24 mouse cellular contexts compared by ENCODE assay signal in the genomic region with DNA sequence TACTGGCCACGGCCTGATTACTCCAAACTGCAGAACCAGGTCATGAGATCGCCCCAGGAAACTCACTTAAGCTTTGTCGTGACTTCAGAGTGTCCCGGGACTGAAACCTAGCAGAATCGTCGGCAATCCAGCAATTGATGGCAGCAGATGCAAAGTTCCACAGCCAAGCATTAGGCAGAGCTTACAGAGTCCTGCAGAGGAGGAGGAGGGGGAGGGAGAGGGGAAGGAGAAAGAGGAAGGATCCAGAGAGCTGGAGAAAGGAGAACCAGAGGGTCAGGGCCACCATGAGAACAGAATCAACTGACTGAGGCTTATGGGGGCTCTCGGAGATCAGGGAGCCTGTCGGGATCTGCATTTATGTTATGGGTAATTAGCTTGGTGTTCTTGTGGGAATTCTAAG.
"Had no signal": no experiment of that assay in that cellular context is flagged by ENCODE, and none has a peak within 500 bp of the region (broad histone marks: within the 10 kb centered on the region; RNA-seq: fewer than 3 reads in every experiment).

No protein-coding gene starts in this region.

- H3K36me3 ChIP-seq: heart, embryonic 10.5 days; intestine, embryonic 15.5 days; limb, embryonic 10.5 days; limb, embryonic 12.5 days had no signal

- H3K9ac ChIP-seq: heart, embryonic 12.5 days; hindbrain, embryonic 14.5 days; intestine, embryonic 15.5 days; limb, embryonic 12.5 days; liver, embryonic 14.5 days had no signal

- H3K4me1 ChIP-seq: heart, embryonic 10.5 days; heart, embryonic 12.5 days; intestine, embryonic 15.5 days; limb, embryonic 10.5 days; limb, embryonic 12.5 days had no signal

- ATAC-seq: hindbrain, embryonic 16.5 days; inflammation-experienced regulatory T-cells, adult 6 months; intestine, embryonic 15.5 days; intestine, postnatal 0 days had no signal

- H3K4me3 ChIP-seq: gastrocnemius, adult 2 months; heart, embryonic 10.5 days; heart, embryonic 12.5 days; intestine, embryonic 15.5 days; layer of hippocampus, adult 2 months; left cerebral cortex, adult 2 months; limb, embryonic 10.5 days; limb, embryonic 12.5 days had no signal

- H3K27me3 ChIP-seq: heart, embryonic 12.5 days; intestine, embryonic 15.5 days; limb, embryonic 12.5 days had no signal

- DNase-seq: gastrocnemius, adult 2 months; gastrocnemius, postnatal 10 days; gastrocnemius, postnatal 25 days; heart, adult 18-20 months; heart, postnatal 10 days; kidney, adult 18-20 months; kidney, adult 8-10 months; kidney, postnatal 10 days; kidney, postnatal 25 days; kidney, postnatal 4 days; liver had no signal

- H3K9me3 ChIP-seq: heart, embryonic 10.5 days; heart, embryonic 12.5 days; intestine, embryonic 15.5 days; limb, embryonic 10.5 days; limb, embryonic 12.5 days had no signal

- H3K27ac ChIP-seq: gastrocnemius, adult 2 months; heart, embryonic 10.5 days; hindbrain, embryonic 14.5 days; intestine, embryonic 15.5 days; layer of hippocampus, adult 2 months; left cerebral cortex, adult 2 months; limb, embryonic 10.5 days; limb, embryonic 12.5 days; liver, embryonic 14.5 days had no signal

- H3K4me2 ChIP-seq: heart, embryonic 12.5 days; hindbrain, embryonic 14.5 days; intestine, embryonic 15.5 days; limb, embryonic 12.5 days; liver, embryonic 11.5 days had no signal
